Mouse (Mus musculus) kidney, adult 2 months (tissue): ENCODE measurements at regions not wholly inside any gene's neighbourhood (a gene's known extent, or its start where the extent isn't known, plus 50 kb on each side); places are given as distances from the start of the nearest gene placed in this dataset.

Source experiments
- CTCF ChIP-seq: fragments of 200-500 bp; conservative IDR thresholded peaks from 2 replicates; pipeline ENCODE4 v1.5.1; 2011; ENCODE audit warnings: low read depth, mild to moderate bottlenecking, control low read depth, low read length, moderate library complexity, mixed read lengths; ENCODE audit not compliant: insufficient read depth, insufficient read length
- POLR2A ChIP-seq: fragments of 200-500 bp; IDR thresholded peaks from one replicate; pipeline ENCODE4 v1.6.1; 2011; ENCODE audit warnings: low read depth, low read length, control low read depth

DNA sequence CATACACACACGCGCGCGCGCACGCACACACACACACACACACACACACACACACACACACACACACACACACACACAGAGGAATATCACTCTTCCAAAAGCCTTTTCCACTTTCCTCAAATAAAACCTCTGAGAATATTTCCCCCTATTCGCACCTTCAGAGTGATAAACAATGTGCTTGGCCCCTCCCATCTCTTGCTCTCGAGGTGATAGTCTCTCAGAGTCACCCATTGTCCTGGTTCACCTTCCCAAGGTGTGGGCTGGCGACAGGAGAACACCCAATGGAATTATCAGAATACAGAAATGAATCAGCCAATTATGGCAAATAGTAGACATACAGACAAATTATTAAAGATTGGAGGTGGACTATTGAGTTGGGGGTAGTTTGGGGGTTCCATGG is 1151.3 kb downstream of the Mrps31 start:
- TF ChIP-seq CTCF (no peak), POLR2A (no peak)
